In the genomic region with DNA sequence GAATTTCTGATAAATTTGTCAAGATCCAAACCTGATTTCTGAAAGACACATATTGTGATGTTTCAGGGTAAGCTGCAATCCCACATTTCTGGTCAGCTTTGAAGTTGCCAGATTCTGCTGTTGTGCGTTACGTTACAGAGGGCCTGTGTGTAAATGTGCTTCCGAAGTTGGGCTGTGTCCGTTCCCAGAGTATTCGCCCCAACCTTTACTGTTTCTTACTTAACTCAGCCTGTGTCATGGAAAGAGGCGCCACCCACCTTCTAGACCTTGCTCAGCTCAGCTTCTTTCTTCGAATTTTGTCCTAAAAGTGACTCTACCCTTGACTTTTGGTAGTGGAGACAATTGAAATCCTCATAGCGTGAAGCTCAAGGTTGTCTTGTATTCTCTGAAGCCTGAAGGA, we compare ENCODE assay signal across 17 mouse cellular contexts.
"Had no signal": no experiment of that assay in that cellular context is flagged by ENCODE, and none has a peak within 500 bp of the region (broad histone marks: within the 10 kb centered on the region; RNA-seq: fewer than 3 reads in every experiment).

No protein-coding gene starts in this region.

- H3K27me3 ChIP-seq: hindbrain, embryonic 13.5 days; hindbrain, embryonic 15.5 days; limb, embryonic 13.5 days; limb, embryonic 15.5 days; liver, embryonic 12.5 days had no signal

- H3K4me2 ChIP-seq: hindbrain, embryonic 13.5 days; hindbrain, embryonic 15.5 days; limb, embryonic 13.5 days; limb, embryonic 15.5 days; liver, embryonic 12.5 days had no signal

- H3K9me3 ChIP-seq: heart, embryonic 12.5 days; hindbrain, embryonic 13.5 days; hindbrain, embryonic 15.5 days; limb, embryonic 13.5 days; limb, embryonic 15.5 days; liver, embryonic 12.5 days had no signal

- H3K4me3 ChIP-seq: heart, embryonic 12.5 days; hindbrain, embryonic 13.5 days; hindbrain, embryonic 15.5 days; limb, embryonic 13.5 days; limb, embryonic 15.5 days; liver, embryonic 12.5 days had no signal

- DNase-seq: gastrocnemius, postnatal 14 days; gastrocnemius, postnatal 36 days; kidney, adult 11 months; kidney, postnatal 36 days; layer of hippocampus, adult 9-11 months; layer of hippocampus, postnatal 36 days; left cerebral cortex, postnatal 4 days had no signal

- H3K9ac ChIP-seq: heart, embryonic 12.5 days; hindbrain, embryonic 13.5 days; hindbrain, embryonic 15.5 days; limb, embryonic 13.5 days; limb, embryonic 15.5 days; liver, embryonic 12.5 days; liver, embryonic 14.5 days had no signal

- H3K36me3 ChIP-seq: hindbrain, embryonic 13.5 days; hindbrain, embryonic 15.5 days; liver, embryonic 12.5 days had no signal

- H3K4me1 ChIP-seq: hindbrain, embryonic 15.5 days had no signal

- H3K27ac ChIP-seq: hindbrain, embryonic 13.5 days; hindbrain, embryonic 15.5 days; hindbrain, postnatal 0 days; kidney, postnatal 0 days; liver, embryonic 12.5 days; liver, embryonic 14.5 days had no signal

- ATAC-seq: hindbrain, postnatal 0 days; intestine, embryonic 16.5 days; liver, embryonic 12.5 days had no signal
